Mouse (Mus musculus): Measurements from ENCODE around the gene Tjp1. TPM values are rescaled to one million over a fixed set of nuclear protein-coding genes. Genes with fewer than 3 reads are reported as not detected.

The Tjp1 gene
- total RNA-seq, 1 experiment from 2014 or later = 6.6 TPM

DNA sequence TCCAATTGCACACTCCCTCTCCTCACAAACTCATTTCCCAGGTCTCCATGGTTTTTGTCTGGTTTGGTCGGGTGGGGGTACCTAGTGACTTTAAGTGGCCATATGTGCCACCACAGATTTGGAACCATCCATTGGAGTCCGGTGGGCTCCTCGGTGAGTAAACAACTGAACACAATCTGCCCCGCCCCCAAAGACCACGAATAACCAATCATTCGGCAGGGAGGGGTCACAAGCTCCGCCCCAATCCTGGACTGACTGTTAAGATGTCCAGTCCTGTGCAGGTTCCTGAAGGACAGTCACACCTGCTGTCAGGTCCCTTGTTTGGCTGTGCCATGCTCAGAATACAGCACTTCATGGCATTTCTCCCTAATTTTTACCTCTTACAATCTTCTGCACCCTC, 37.1 kb downstream of the Tjp1 start:
- ATAC-seq (ENCODE audit: extremely low read depth, insufficient number of reproducible peaks, low FRiP score, poor library complexity, severe bottlenecking) = no peak

DNA sequence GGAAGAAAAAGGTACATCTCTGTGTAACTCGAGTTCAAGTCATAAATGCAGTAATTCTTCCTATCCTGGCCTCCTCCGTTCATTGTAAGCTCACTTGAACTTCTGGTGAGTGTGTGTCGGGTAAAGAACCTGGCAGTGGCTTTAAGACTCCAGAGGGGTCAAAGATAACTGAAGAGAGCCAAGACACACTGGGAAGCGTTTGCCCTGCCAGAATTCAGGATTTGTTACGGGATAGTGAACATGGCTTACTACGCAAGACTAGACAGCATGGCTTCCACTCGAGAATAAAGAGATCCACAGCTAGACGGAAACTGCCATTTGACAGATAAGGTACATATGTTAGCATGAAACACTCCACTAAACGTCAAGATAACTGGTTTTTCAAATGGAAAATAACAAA, 37.8 kb downstream of the Tjp1 start:
- no peak for ATAC-seq (ENCODE audit: extremely low read depth, insufficient number of reproducible peaks, low FRiP score, poor library complexity, severe bottlenecking)

DNA sequence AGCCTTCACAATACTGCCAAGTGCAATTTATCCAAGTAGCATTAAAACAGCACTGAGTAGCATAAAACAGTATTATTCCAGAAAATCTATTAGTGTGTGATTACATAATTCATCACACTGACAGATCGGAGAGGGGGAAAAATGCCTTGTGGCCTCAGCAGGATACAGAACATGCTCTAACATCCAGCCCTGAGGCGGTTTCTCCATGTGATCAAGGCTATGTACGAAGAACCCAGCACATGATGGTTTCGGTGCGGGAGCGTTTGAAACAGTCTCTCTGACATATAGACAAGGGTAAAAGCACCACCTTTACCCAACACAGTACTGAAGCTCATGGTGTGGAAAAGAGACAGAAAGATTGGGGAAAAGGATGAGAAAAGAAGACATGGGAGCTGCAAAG, 38.4 kb downstream of the Tjp1 start:
- ATAC-seq (ENCODE audit: extremely low read depth, insufficient number of reproducible peaks, low FRiP score, poor library complexity, severe bottlenecking) = no peak

DNA sequence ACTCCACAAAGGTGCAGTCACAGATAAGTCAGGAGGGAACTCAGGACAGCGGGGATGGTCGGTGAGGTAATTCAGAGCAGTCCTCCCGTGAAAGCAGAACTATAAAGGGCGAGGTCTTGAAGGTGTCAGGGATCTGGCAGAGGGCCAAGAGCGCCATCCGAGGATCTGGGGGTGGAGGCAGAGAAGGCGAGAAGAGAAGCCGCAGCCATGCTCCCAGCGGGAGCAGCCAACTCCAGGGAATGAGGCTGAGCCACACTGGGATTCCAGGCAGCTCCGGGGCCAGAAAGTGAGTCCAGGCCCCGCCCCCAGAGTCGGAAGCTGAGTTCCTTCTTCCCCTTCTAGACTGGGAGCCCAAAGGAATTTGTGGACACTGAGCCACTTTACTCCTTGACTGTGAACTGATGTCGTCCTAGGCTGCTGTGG, 41.3 kb downstream of the Tjp1 start:
- ATAC-seq (ENCODE audit: extremely low read depth, insufficient number of reproducible peaks, low FRiP score, poor library complexity, severe bottlenecking) = no peak

DNA sequence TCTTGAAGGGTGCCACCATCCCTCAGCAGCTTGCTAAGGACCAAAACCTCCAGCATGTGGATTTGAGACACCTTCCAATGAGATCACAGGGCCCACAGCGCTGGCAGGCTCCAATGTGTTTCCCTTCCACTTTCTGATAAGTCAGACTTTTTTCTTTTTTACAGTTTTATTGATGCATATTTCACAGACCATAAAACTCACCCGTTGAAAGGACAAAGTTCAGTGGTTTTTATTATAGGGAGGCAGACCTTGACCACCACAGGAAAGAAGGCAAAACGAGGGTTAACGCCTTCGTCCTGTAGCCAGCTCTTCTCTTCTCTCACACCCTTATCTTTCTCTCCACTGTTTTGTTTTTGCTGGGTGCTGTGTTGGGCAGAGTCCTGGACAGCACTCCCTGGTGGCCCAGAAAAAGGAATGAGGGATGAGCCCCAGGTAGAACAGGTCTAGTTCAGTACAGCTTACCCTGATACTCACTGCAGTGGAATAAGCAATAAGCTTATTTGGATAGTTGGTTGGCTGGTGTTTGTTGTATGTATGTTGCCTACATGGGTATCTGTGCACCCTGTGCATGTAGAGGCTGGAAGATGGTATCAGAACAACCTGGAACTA, 43.3 kb downstream of the Tjp1 start:
- ATAC-seq (ENCODE audit: extremely low read depth, insufficient number of reproducible peaks, low FRiP score, poor library complexity, severe bottlenecking) = no peak

DNA sequence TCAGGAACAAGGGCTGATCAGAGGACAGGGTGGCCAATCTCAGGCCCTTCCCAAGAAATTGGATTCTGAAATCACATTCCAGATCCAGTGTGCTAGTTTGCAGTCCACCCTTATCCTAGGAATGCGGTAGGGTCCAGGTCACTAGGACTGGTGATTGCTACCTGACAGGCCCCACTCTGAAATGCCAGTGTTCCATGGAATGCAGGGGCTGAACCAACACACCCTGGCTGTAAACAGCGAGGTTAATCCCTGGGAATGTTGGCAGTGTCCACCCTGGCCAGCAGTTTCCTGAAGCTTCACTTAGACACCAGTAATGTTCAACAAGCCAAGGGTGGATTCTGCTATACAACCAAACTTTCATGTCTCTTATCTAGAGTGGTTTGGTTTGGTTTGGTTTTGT, 45.4 kb downstream of the Tjp1 start:
- no peak for ATAC-seq (ENCODE audit: extremely low read depth, insufficient number of reproducible peaks, low FRiP score, poor library complexity, severe bottlenecking)

DNA sequence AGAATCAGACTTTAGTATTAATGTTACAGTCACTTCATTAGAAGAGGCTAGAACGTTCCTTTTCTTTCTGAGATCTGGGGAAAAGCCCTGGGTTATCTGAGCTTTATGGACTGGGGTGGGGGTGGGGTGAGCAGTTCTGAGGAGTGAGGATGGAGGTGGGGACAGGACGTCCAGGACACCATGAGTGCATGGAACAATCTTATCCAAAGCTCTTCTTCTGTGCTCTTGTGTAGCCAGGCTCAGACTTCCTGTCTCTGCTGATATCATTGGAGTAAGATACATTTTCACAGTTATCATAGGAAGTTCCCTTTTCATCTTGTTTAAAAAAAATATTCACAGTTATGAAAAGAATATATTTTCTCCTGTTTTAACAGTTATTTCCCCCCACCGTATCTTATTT, 55.5 kb downstream of the Tjp1 start:
- no peak for ATAC-seq (ENCODE audit: extremely low read depth, insufficient number of reproducible peaks, low FRiP score, poor library complexity, severe bottlenecking)

DNA sequence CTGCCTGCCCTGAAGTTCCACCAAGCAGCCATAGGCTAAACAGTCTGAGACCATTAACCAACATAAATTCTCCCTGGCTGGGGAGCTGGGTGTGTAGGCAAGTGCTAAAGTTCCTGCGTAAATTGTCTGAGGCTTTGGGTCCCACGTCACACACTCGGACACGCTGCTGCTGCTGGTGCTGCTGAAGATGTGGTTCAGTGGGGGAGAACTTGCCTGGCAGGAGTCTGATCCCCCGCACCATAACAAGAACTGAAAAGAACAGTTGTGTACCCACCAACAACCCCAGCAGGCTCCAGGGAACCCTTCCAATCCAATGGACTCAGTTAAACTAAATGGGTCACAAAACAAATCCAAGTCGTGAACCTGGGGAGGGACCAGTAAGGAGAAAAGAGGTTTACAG, 56.2 kb downstream of the Tjp1 start:
- no peak for ATAC-seq (ENCODE audit: extremely low read depth, insufficient number of reproducible peaks, low FRiP score, poor library complexity, severe bottlenecking)

DNA sequence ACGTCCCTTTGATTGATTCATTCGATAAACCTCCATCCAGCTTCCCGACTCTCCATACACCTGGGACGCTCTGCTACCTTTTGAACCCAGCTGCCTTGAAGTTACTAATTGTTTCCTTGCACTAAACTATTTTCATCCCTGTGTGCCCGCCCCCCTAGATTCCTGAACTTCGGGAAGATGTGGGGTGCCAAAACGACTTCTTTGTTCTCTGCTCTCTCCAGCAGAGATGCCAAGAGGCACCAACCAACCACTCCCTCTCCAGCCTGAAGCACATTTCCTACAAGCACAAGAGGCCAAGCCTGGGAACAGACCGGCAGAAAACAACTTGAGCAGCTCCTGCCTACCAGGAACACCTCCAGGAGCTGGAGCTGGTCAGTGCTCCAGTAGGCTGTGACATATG, 57.4 kb downstream of the Tjp1 start:
- ATAC-seq (ENCODE audit: extremely low read depth, insufficient number of reproducible peaks, low FRiP score, poor library complexity, severe bottlenecking) = no peak

DNA sequence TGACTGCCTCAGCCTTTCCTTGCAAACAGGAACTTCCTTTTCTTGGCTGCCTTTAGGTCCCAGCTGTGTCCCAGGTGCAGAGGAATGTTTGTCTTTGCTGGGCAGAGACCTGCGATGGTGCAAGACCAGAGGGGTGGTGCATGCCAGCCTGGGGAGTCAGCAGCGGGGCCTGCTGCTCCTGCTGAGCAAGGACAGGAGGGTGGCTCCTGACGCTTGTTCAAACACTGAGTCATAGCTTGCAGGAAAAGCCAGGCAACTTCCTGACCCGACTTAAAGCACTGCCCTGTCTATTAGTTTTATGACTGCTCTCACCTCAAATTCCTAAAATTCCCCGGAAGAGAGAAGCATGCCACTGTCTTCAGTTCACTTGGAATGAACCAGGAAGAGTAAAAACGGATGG, 57.9 kb downstream of the Tjp1 start:
- ATAC-seq (ENCODE audit: extremely low read depth, insufficient number of reproducible peaks, low FRiP score, poor library complexity, severe bottlenecking) = no peak

DNA sequence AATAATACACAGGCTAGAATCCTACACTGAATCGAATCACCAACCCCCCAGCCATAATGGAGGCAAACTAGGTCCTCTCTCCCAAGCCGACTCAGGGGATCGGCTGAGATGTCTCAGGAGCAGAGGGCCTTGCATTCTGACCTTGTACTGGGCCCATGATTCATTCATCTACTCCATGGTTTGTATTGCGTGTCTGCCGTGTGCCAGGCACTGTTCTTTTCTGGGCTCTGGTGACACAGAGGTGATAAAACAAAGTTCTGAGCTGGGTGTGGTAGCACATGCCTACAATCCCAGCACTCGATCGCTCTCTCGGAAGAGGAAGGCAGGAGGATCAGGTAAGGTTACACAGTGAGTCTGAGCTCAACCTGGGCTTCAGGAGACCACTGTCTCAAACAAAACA, 59.4 kb downstream of the Tjp1 start:
- ATAC-seq (ENCODE audit: extremely low read depth, insufficient number of reproducible peaks, low FRiP score, poor library complexity, severe bottlenecking) = no peak

DNA sequence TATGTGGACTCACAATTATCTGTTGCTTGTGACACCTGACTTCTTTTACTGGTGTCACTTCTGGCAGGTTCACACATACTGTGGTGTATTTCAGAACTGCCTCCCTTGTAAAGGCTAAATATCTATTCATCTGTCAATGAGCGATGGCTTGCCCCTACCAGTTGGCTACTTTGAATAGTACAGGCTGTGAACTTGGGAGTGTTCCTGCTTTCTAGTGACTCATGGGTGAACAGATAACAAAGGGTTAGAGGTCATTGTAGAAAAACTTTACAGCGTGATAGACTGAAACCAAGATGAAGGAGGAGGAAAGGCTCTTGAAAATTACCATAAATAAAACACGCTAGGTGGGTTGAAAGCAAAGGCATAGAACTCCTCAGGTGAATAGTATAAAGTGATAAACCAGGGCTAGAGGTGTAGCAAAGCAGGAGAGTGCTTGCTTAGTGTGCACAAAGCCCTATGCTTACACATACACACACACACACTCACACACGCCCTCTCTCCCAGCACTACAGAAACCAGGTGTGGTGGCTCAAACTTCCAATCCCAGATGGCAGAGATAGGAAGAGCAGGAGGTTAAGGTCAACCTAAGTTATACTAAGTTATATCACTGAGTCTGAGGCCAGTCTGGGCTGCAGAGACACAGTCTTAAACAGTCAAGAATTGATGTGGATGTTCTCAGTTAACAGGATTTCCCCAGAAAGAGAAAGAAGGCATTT, 60.1 kb downstream of the Tjp1 start:
- no peak for ATAC-seq (ENCODE audit: extremely low read depth, insufficient number of reproducible peaks, low FRiP score, poor library complexity, severe bottlenecking)

DNA sequence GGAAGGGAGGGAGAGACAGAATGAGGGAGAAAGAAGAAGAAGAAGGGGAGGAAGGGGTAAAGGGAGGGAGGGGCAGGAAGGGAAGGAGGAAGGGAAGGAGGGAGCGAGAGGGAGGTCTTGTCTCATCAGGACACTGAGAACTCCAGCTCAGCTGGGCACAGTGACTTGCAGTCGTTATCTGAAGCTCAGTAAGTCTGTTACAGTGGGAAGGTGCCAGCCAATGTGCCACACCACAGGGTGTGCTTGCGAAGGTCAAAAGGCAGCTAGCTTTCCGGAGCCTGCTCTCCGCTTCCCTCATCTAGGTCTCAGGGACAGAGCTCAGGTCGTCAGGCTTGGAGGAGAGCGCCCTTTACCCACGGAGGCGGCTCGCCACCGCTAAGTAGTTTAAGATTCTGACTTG, 61.4 kb downstream of the Tjp1 start:
- no peak for ATAC-seq (ENCODE audit: extremely low read depth, insufficient number of reproducible peaks, low FRiP score, poor library complexity, severe bottlenecking)

DNA sequence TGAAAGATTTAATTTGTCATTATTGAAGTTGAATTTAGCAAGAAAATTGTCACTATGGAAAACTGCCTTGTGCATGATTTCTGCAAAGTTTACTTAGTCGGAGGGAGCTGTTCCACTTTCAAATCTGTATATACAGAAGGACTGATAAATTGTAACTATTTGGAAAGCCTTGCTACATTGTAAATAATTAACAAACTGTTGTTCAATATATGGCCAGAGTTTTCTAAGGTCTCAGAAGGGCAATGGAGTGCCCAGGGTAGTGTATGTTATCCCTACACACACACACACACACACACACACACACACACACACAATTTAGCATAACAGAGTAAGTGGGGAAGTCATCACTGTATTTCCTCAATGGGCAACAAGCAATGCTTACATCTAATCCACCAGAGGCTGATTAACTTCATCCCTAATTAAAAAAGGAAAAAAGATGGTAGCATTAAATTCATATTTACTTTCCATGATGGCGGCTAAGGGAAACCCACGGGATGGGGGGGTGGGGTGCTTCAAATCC, 63.0 kb downstream of the Tjp1 start:
- no peak for ATAC-seq (ENCODE audit: extremely low read depth, insufficient number of reproducible peaks, low FRiP score, poor library complexity, severe bottlenecking)

DNA sequence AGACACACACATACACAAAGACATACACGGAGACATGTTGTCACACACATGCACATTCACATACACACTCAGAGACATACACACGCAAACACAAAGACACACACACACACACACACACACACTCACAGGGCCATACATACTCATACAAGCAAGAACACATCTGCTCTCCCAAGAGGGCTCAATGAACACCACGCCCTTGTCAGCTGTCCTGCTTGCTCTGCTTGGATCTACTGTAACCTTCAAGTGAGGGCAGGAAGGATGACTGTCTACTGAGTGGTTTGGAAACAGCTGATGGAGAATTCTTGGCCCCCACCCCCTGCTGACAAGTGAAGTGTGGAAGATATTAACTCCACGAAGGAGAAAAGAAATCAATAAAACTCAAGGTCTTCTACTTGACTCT, 64.1 kb downstream of the Tjp1 start:
- ATAC-seq (ENCODE audit: extremely low read depth, insufficient number of reproducible peaks, low FRiP score, poor library complexity, severe bottlenecking) = no peak

DNA sequence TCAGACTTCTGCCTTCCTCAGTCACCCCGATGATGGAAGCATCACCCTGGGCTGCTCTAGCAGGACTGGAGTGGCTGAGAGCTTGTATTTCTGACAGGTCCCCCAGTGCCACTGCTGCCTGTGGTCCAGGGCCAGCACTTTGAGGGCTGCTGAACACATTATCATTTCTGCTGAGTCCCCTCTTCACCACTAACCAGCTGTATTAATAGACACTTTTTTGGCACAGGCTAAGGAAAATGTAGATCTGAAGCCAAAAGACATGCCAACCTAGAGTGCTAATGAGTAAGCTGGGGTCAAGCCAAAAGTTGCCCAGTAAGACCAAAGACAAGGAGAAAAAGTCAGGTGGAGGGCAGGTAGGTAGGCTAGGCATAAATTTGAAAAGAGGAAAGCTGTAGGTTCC, 66.2 kb downstream of the Tjp1 start:
- ATAC-seq (ENCODE audit: extremely low read depth, insufficient number of reproducible peaks, low FRiP score, poor library complexity, severe bottlenecking) = no peak

DNA sequence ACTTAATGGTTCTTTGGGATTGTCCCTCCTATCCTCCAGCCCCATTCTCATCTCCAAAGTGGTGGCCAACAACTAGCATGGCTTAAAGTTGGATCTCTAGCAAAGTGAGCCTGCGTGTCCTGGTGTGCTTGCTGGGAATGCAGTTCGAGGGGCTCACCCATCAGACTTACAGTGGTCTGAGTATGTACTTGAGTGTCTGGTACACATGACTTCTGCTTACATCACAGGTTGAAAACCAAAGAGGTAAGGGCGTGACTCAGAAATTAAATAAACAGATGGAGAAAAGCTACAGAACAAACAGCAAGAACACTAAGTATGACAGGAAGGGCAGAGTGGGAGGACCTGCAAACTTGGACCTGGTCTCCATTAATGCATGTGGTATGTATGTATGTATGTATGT, 67.4 kb downstream of the Tjp1 start:
- no peak for ATAC-seq (ENCODE audit: extremely low read depth, insufficient number of reproducible peaks, low FRiP score, poor library complexity, severe bottlenecking)

DNA sequence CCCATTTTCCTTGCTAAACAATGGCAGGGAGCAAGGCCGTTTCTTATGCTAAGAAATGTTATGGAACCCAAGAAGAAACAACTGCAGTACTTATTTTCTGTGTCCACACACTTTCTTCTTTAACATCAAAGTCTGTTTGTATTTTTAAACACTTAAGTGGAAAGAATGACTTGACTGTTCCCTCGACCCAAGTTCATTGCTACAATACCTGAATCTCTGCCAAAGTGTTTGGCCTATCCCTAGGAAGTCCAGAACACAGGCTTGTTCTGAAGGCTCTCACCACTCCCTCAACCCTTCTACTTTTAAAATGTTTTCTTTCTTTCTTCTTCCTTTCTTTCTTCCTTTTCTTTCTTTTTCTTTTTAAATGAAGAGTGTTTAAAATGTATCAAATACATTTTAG, 71.5 kb downstream of the Tjp1 start:
- no peak for ATAC-seq (ENCODE audit: extremely low read depth, insufficient number of reproducible peaks, low FRiP score, poor library complexity, severe bottlenecking)

DNA sequence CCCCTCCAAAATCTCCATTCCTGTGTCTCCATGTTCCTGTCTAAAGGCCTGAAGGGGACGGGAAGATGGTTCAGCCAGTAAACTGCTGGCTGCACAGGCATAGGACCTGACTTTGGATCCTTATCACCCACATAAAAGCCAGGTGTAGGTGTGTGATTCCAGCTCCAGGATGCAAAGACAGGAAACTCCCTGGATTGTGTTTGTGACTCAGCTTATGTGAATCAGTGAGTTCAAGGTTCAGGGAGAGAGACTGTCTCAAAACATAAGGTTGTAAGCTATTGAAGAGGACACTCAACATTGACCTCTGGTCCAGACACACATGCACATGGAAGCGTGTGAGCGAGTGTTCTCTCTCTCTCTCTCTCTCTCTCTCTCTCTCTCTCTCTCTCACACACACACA, 72.4 kb downstream of the Tjp1 start:
- no peak for ATAC-seq (ENCODE audit: extremely low read depth, insufficient number of reproducible peaks, low FRiP score, poor library complexity, severe bottlenecking)

DNA sequence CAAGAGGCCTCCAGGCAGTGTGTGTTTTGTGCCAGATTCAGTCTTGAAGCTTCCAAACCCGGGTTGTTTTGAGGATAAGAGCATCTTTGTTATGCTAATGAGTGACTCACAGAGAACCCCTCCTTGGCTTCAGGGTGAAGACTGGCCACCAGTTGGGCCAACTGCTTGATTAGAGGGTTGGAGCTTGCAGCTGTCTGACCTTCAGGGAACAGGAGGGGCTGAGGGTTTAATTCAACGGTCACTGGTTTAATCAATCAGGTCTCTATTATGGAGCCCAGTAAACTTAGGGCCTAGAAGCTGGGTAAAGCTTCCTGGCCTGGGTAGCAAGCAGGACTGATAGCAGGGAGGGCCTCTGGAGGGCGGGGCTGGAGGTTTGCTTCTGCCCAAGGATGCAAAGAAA, 73.3 kb downstream of the Tjp1 start:
- no peak for ATAC-seq (ENCODE audit: extremely low read depth, insufficient number of reproducible peaks, low FRiP score, poor library complexity, severe bottlenecking)

DNA sequence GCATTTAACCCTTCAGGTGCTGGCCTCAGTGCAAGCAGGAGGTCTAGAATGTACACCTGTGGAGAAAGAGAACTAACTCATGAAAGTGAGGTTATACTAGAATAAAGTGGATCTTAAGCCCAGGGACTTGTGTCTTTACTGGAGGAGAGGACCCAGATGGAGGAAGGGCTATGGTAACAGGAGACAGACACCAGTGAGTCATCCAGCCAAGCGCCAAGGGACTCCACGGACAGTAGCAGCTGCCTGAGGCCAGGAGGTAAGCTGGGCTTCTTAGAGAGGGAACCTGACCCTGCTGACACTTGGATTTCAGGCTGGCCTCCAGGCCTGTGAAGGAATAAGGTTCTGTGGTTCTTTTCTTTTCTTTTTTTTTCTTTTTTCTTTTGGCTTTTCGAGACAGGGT, 75.3 kb downstream of the Tjp1 start:
- ATAC-seq (ENCODE audit: extremely low read depth, insufficient number of reproducible peaks, low FRiP score, poor library complexity, severe bottlenecking) = no peak
